Mouse (Mus musculus) forelimb bud, embryonic 11.5 days (tissue): ENCODE data around the gene Igf1r.

Experiments used
- DNase-seq: peaks from one replicate; pipeline ENCODE4 v3.0.0-alpha.2; 2012; ENCODE audit warnings: low read depth, low spot score

The Igf1r gene

GRCm38 (mm10) chr7:68049048-68049447 is 96.4 kb downstream of the Igf1r start:
- no peak for DNase-seq

- DNase-seq: no peak
Measured at GRCm38 (mm10) chr7:68053002-68053624, 100.5 kb downstream of the Igf1r start.

- DNase-seq: no peak
Measured at GRCm38 (mm10) chr7:68054498-68054897, 101.9 kb downstream of the Igf1r start.

GRCm38 (mm10) chr7:68054956-68055355 is 102.3 kb downstream of the Igf1r start:
- DNase-seq: no peak

GRCm38 (mm10) chr7:68057010-68057409 is 104.4 kb downstream of the Igf1r start:
- no peak for DNase-seq

- no peak for DNase-seq
Measured at GRCm38 (mm10) chr7:68059690-68060089, 107.1 kb downstream of the Igf1r start.

GRCm38 (mm10) chr7:68061434-68061833 is 108.8 kb downstream of the Igf1r start:
- DNase-seq: no peak

GRCm38 (mm10) chr7:68062170-68062848 is 109.7 kb downstream of the Igf1r start:
- DNase-seq: no peak

- DNase-seq: no peak
Measured at GRCm38 (mm10) chr7:68062849-68063208, 110.2 kb downstream of the Igf1r start.

GRCm38 (mm10) chr7:68063711-68064110 is 111.1 kb downstream of the Igf1r start:
- no peak for DNase-seq

GRCm38 (mm10) chr7:68064120-68064519 is 111.5 kb downstream of the Igf1r start:
- no peak for DNase-seq

GRCm38 (mm10) chr7:68064647-68065362 is 112.2 kb downstream of the Igf1r start:
- DNase-seq: no peak

- no peak for DNase-seq
Measured at GRCm38 (mm10) chr7:68065904-68066303, 113.3 kb downstream of the Igf1r start.

- DNase-seq: no peak
Measured at GRCm38 (mm10) chr7:68067321-68067720, 114.7 kb downstream of the Igf1r start.

GRCm38 (mm10) chr7:68069324-68069723 is 116.7 kb downstream of the Igf1r start:
- no peak for DNase-seq

GRCm38 (mm10) chr7:68070030-68070429 is 117.4 kb downstream of the Igf1r start:
- no peak for DNase-seq

- DNase-seq: no peak
Measured at GRCm38 (mm10) chr7:68070626-68071025, 118.0 kb downstream of the Igf1r start.

- DNase-seq: no peak
Measured at GRCm38 (mm10) chr7:68071050-68071449, 118.4 kb downstream of the Igf1r start.

GRCm38 (mm10) chr7:68071749-68072148 is 119.1 kb downstream of the Igf1r start:
- no peak for DNase-seq

- DNase-seq: no peak
Measured at GRCm38 (mm10) chr7:68072524-68073459, 120.2 kb downstream of the Igf1r start.

GRCm38 (mm10) chr7:68073460-68073806 is 120.8 kb downstream of the Igf1r start:
- peak; percentile 78 for DNase-seq

- no peak for DNase-seq
Measured at GRCm38 (mm10) chr7:68074748-68075147, 122.1 kb downstream of the Igf1r start.
